Comparison of ENCODE assay signal across 8 mouse cellular contexts in the genomic region with DNA sequence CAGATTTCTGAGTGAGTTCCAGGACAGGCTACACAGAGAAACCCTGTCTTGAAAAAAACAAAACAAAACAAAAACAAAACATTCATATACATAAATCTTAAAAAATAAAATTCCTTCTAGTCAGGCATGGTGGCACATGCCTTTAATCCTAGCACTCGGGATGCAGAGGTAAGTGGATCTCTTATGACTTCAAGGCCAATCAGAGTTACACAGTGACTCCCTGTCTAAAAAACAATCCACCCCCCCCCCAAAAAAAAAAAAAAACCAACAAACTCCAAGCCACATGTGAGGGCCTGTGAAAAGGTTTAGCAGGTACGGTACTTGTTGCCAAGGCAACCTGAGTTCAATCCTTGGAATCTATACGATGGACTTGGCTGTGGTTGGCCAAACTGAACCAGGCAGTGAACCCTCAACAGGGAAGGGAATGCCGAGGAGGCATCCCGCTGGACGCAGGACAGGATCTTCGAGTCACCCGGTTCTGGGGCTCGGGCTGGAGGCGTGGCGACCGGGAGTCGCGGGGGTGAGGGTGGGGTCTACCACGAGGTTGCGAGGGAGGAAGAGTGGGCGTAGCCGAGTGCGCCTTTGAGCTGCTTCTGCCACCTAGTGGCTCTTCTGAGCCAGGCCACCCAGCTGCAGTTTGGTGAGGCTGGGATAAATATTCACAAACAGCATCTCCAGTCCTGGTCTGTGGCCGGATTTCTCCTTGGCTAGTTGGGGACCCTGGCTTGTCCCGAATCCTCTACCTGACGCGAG. TPM values are rescaled to one million over a fixed set of nuclear protein-coding genes. Genes with fewer than 3 reads are reported as not detected.
A peak's percentile ranks its signal among the peaks of the same experiment; 100 is the strongest.
DNase-seq lines count a peak whose midpoint lies in the region; ATAC-seq lines count a peak whose summit lies in the region.

No protein-coding gene starts in this region.

- ATAC-seq in erythroblast, adult 5-6 weeks (replicated peaks; ENCODE audit: low FRiP score, poor library complexity, severe bottlenecking) = peak; percentile 89
- peak; percentile 64; the same call in 1 of the 2 replicates for ATAC-seq in heart, embryonic 12.5 days (ENCODE audit: insufficient number of reproducible peaks, low FRiP score)
- peak; percentile 52 for ATAC-seq in kidney, embryonic 16.5 days (ENCODE audit: low FRiP score, low TSS enrichment)
- peak; percentile 59 for ATAC-seq in liver, embryonic 11.5 days (replicated peaks; ENCODE audit: low FRiP score)

- H3K9ac ChIP-seq in heart, embryonic 12.5 days = no peak overlapping the region
- H3K9ac ChIP-seq in kidney, embryonic 16.5 days (replicated peaks; ENCODE audit: low read length) = no peak overlapping the region
- H3K9ac ChIP-seq in liver, embryonic 11.5 days (ENCODE audit: low read depth, low read length) = no peak overlapping the region

- no peak overlapping the region for H3K27ac ChIP-seq in heart, embryonic 12.5 days (ENCODE audit: poor library complexity, severe bottlenecking)
- H3K27ac ChIP-seq in kidney, embryonic 16.5 days (ENCODE audit: low read length) = no peak overlapping the region
- no peak overlapping the region for H3K27ac ChIP-seq in liver, embryonic 11.5 days (ENCODE audit: low read depth, low read length)

- H3K4me3 ChIP-seq in heart, embryonic 12.5 days = peak overlapping the region; percentile 33; the same call in 1 of the 2 replicates
- H3K4me3 ChIP-seq in kidney, embryonic 16.5 days (ENCODE audit: low read length) = peak overlapping the region; percentile 39
- peak overlapping the region; percentile 35 for H3K4me3 ChIP-seq in liver, embryonic 11.5 days (ENCODE audit: low read depth, low read length)

- H3K4me1 ChIP-seq in heart, embryonic 12.5 days (replicated peaks) = peaks cover 35% of the 10 kb centered on the region
- peaks cover 17% of the 10 kb centered on the region for H3K4me1 ChIP-seq in kidney, embryonic 16.5 days (ENCODE audit: insufficient read depth, low read length)
- H3K4me1 ChIP-seq in liver, embryonic 11.5 days (replicated peaks; ENCODE audit: control insufficient read depth, insufficient read depth, low read length) = peaks cover 16% of the 10 kb centered on the region

- 0 out of 2 replicates have a peak, but pooled peaks cover 5% of the 10 kb centered on the region for H3K27me3 ChIP-seq in heart, embryonic 12.5 days (replicated peaks)
- H3K27me3 ChIP-seq in kidney, embryonic 16.5 days (ENCODE audit: insufficient read depth, low read length) = peaks cover 3% of the 10 kb centered on the region; the same call in 1 of the 2 replicates
- H3K27me3 ChIP-seq in liver, embryonic 11.5 days (replicated peaks; ENCODE audit: control insufficient read depth, insufficient read depth, low read length) = peaks cover 2% of the 10 kb centered on the region
- H3K27me3 ChIP-seq in splenic B cell, adult 2 months (ENCODE audit: control insufficient read depth, insufficient read depth, low read length, poor library complexity, severe bottlenecking) = no peaks in the 10 kb centered on the region

- no peaks in the 10 kb centered on the region for H3K9me3 ChIP-seq in heart, embryonic 12.5 days (replicated peaks)
- no peaks in the 10 kb centered on the region for H3K9me3 ChIP-seq in kidney, embryonic 16.5 days (ENCODE audit: low read length)
- H3K9me3 ChIP-seq in liver, embryonic 11.5 days (ENCODE audit: control insufficient read depth, low read length) = no peaks in the 10 kb centered on the region

- peaks cover 21% of the 10 kb centered on the region for H3K36me3 ChIP-seq in heart, embryonic 12.5 days
- H3K36me3 ChIP-seq in kidney, embryonic 16.5 days (ENCODE audit: insufficient read depth, low read length) = no peaks in the 10 kb centered on the region
- H3K36me3 ChIP-seq in liver, embryonic 11.5 days (ENCODE audit: control insufficient read depth, insufficient read depth, low read length) = no peaks in the 10 kb centered on the region; the same call in 1 of the 2 replicates
- no peaks in the 10 kb centered on the region; the same call in 1 of the 2 replicates for H3K36me3 ChIP-seq in splenic B cell, adult 2 months (ENCODE audit: control insufficient read depth, insufficient read depth, low read length, poor library complexity, severe bottlenecking)

- WGBS in heart, embryonic 12.5 days = 4% methylated on average over 23 of the region's 23 CpGs
- WGBS in kidney, embryonic 16.5 days = 3% methylated on average over 23 of the region's 23 CpGs
- 4% methylated on average over 23 of the region's 23 CpGs for WGBS in liver, embryonic 11.5 days

- peak overlapping the region; percentile 72 for H3K4me2 ChIP-seq in heart, embryonic 12.5 days
- H3K4me2 ChIP-seq in kidney, embryonic 16.5 days (replicated peaks; ENCODE audit: low read depth, low read length) = peak overlapping the region; percentile 68
- peak overlapping the region; percentile 76 for H3K4me2 ChIP-seq in liver, embryonic 11.5 days

- DNase-seq in CD4-positive, CD25-positive, alpha-beta regulatory T cell, adult 2 months (ENCODE audit: low read depth, low spot score) = peak; percentile 89
- peak; percentile 95 for DNase-seq in brain, adult 2 months (ENCODE audit: low read depth, low spot score)
- peak; percentile 84 for DNase-seq in liver, embryonic 11.5 days (ENCODE audit: low spot score)
- DNase-seq in naive thymus-derived CD4-positive, alpha-beta T cell, adult 2 months (ENCODE audit: low read depth) = peak; percentile 89
- DNase-seq in splenic B cell, adult 2 months (ENCODE audit: low read depth, low spot score) = peak; percentile 87

RNA-seq across cellular contexts. Expression of gene Arhgap23, which starts 15.2 kb away (rescaled TPM):
- 21.3 and 21.9 TPM in 2 replicates for total RNA-seq in erythroblast, adult 5-6 weeks (2015; ENCODE audit: low replicate concordance)
- total RNA-seq in erythroblast, adult 5-6 weeks (2017; ENCODE audit: low replicate concordance) = 25.6 and 30.2 TPM in 2 replicates
- polyA plus RNA-seq in heart, embryonic 12.5 days (2016; fragmentation: Nextera tagmentation; extraction: Ambion mirVana) = 12.4 and 12.5 TPM in 2 replicates
- 6.0 and 6.2 TPM in 2 replicates for polyA plus RNA-seq in kidney, embryonic 16.5 days (2015; fragmentation: Nextera tagmentation; extraction: Ambion mirVana)
- polyA plus RNA-seq in liver, embryonic 11.5 days (2014; fragmentation: Nextera tagmentation; extraction: Ambion mirVana) = 9.3 and 10.9 TPM in 2 replicates

RNA-seq across cellular contexts. Expression of gene Socs7, which starts 37.8 kb away (rescaled TPM):
- total RNA-seq in erythroblast, adult 5-6 weeks (2015; ENCODE audit: low replicate concordance) = 1.0 and 3.1 TPM in 2 replicates
- 2.0 and 3.1 TPM in 2 replicates for total RNA-seq in erythroblast, adult 5-6 weeks (2017; ENCODE audit: low replicate concordance)
- 5.4 and 6.0 TPM in 2 replicates for polyA plus RNA-seq in heart, embryonic 12.5 days (2016; fragmentation: Nextera tagmentation; extraction: Ambion mirVana)
- polyA plus RNA-seq in kidney, embryonic 16.5 days (2015; fragmentation: Nextera tagmentation; extraction: Ambion mirVana) = 3.4 and 3.5 TPM in 2 replicates
- 2.2 and 2.4 TPM in 2 replicates for polyA plus RNA-seq in liver, embryonic 11.5 days (2014; fragmentation: Nextera tagmentation; extraction: Ambion mirVana)

RNA-seq across cellular contexts. Expression of gene Gpr179, which starts 48.3 kb away (rescaled TPM):
- total RNA-seq in erythroblast, adult 5-6 weeks (2015; ENCODE audit: low replicate concordance) = not detected in 2 replicates
- not detected in 2 replicates for total RNA-seq in erythroblast, adult 5-6 weeks (2017; ENCODE audit: low replicate concordance)
- 0.06 and 0.08 TPM in 2 replicates for polyA plus RNA-seq in heart, embryonic 12.5 days (2016; fragmentation: Nextera tagmentation; extraction: Ambion mirVana)
- 0.21 and 0.24 TPM in 2 replicates for polyA plus RNA-seq in kidney, embryonic 16.5 days (2015; fragmentation: Nextera tagmentation; extraction: Ambion mirVana)
- polyA plus RNA-seq in liver, embryonic 11.5 days (2014; fragmentation: Nextera tagmentation; extraction: Ambion mirVana) = 0.03 TPM in 2 replicates
